Mouse (Mus musculus): ENCODE data around the gene Pus10.

DNA sequence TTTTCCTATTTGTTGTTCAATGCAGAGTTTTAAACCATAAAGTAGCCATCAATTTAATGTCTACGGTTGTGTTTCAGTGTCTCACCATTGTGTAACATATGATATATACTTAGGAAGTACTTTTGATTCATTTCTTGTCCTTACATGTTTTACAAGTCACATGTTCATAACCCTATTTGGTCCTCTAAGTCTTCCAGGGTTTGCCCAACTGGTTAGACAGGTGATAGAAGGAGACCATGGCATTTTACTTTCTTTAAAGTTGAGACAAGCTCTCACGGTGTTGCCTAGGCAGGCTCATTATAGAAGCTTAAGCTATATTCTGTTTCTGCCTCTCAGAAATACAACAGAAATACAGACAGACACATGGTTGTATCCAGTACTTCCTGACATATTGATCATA lies 60.4 kb downstream of the Pus10 start:
- TF ChIP-seq POLR2A (IDR thresholded peaks at IDR 0.05; ENCODE audit: low read depth, low read length), result no peak
- TF ChIP-seq CTCF (IDR thresholded peaks at IDR 0.05; ENCODE audit: extremely low read depth, insufficient read depth, insufficient read length, insufficient replicate concordance), result no peak

Measured in spleen, adult 2 months (tissue).